Mouse (Mus musculus) CH12.LX (cell line): ENCODE data around the gene Clcn1. TPM values are rescaled to one million over a fixed set of nuclear protein-coding genes. Genes with fewer than 3 reads are reported as not detected.

Experiments
- DNase-seq: peaks from one replicate; pipeline ENCODE4 v3.0.0-alpha.2; 2013; ENCODE audit errors: extremely low read depth
- H3K27ac ChIP-seq: 2 replicates; pipeline ENCODE4 v1.5.1; 2012; ENCODE audit warnings: low read depth, mild to moderate bottlenecking, control low read depth, moderate library complexity; ENCODE audit not compliant: insufficient read depth
- H3K27me3 ChIP-seq: replicated peaks from 2 replicates; pipeline ENCODE3; 2012; ENCODE audit warnings: inconsistent platforms
- H3K36me3 ChIP-seq, 2 experiments: replicated peaks in 1 of 2; 2 replicates each; pipeline versions ENCODE3 to v1.6.1; 2012; ENCODE audit warnings: inconsistent platforms in 1 of 2, low read length in 1 of 2, mild to moderate bottlenecking in 1 of 2, mixed read lengths in 1 of 2, moderate library complexity in 1 of 2; ENCODE audit not compliant: control insufficient read depth in 1 of 2, insufficient read depth in 1 of 2
- H3K4me1 ChIP-seq, 2 experiments: 2 replicates each; pipeline ENCODE4 v1.6.1; 2012; ENCODE audit warnings: inconsistent platforms in 1 of 2, moderate library complexity in 1 of 2; ENCODE audit not compliant: insufficient read depth in 2 of 2, control insufficient read depth in 1 of 2
- H3K4me2 ChIP-seq: 2 replicates; pipeline ENCODE4 v1.6.1; 2012; ENCODE audit warnings: low read depth, mild to moderate bottlenecking, control low read depth; ENCODE audit not compliant: poor library complexity, insufficient read depth, severe bottlenecking
- H3K4me3 ChIP-seq, 3 experiments: fragments of 150-350 bp in 1 of 3; sonication (generic) in 1 of 3; replicated peaks in 1 of 3; 2 replicates each; pipeline versions ENCODE3 to v1.5.1; 2011 to 2012; ENCODE audit warnings: low read depth in 2 of 3, low read length in 2 of 3, mild to moderate bottlenecking in 2 of 3, moderate library complexity in 2 of 3, control low read depth in 1 of 3, improper control_type of control experiment in 1 of 3, inconsistent platforms in 1 of 3, mixed read lengths in 1 of 3; ENCODE audit not compliant: poor library complexity in 1 of 3
- H3K79me2 ChIP-seq: replicated peaks from 2 replicates; pipeline ENCODE4 v1.6.1; 2012; ENCODE audit warnings: mild to moderate bottlenecking, moderate library complexity; ENCODE audit not compliant: control insufficient read depth, poor library complexity, insufficient read depth, severe bottlenecking; ENCODE audit errors: extremely low read depth
- H3K9ac ChIP-seq: 2 replicates; pipeline ENCODE4 v1.6.1; 2012; ENCODE audit warnings: low read depth, mild to moderate bottlenecking, control low read depth, moderate library complexity; ENCODE audit not compliant: insufficient read depth
- H3K9me3 ChIP-seq: replicated peaks from 2 replicates; pipeline ENCODE3; 2012; ENCODE audit warnings: low read length, inconsistent platforms, mixed read lengths
- BHLHE40 ChIP-seq: IDR thresholded peaks from 2 replicates; pipeline ENCODE4 v1.6.1; 2011; ENCODE audit warnings: mild to moderate bottlenecking, low read depth, low read length, improper control_type of control experiment
- CHD1 ChIP-seq: IDR thresholded peaks from 2 replicates; pipeline ENCODE4 v1.6.1; 2012; ENCODE audit warnings: low read depth, low read length, improper control_type of control experiment, inconsistent platforms
- CTCF ChIP-seq, 2 experiments: IDR thresholded peaks in 1 of 2; conservative IDR thresholded peaks in 1 of 2; 2 replicates each; pipeline ENCODE4 v1.5.1; 2011 to 2012; ENCODE audit warnings: low read depth in 2 of 2, low read length in 2 of 2, improper control_type of control experiment in 1 of 2, inconsistent platforms in 1 of 2, mild to moderate bottlenecking in 1 of 2, moderate library complexity in 1 of 2
- E2F4 ChIP-seq: IDR thresholded peaks from 2 replicates; pipeline ENCODE4 v1.6.1; 2011; ENCODE audit warnings: low read depth, low read length, improper control_type of control experiment; ENCODE audit not compliant: insufficient replicate concordance
- ELF1 ChIP-seq: IDR thresholded peaks from 2 replicates; pipeline ENCODE4 v1.6.1; 2014; ENCODE audit warnings: low read depth, mild to moderate bottlenecking, inconsistent platforms, low read length, improper control_type of control experiment
- EP300 ChIP-seq: IDR thresholded peaks from 2 replicates; pipeline ENCODE4 v1.6.1; 2011; ENCODE audit warnings: low read length, improper control_type of control experiment
- ETS1 ChIP-seq: conservative IDR thresholded peaks from 2 replicates; pipeline ENCODE4 v1.6.1; 2012; ENCODE audit warnings: low read depth, mild to moderate bottlenecking, inconsistent platforms, low read length, improper control_type of control experiment, moderate library complexity
- GABPA ChIP-seq: IDR thresholded peaks from 2 replicates; pipeline ENCODE4 v1.6.1; 2012; ENCODE audit warnings: low read depth, low read length, improper control_type of control experiment, inconsistent platforms; ENCODE audit not compliant: insufficient replicate concordance
- HCFC1 ChIP-seq: IDR thresholded peaks from 2 replicates; pipeline ENCODE4 v1.6.1; 2012; ENCODE audit warnings: low read depth, mild to moderate bottlenecking, inconsistent platforms, low read length, improper control_type of control experiment
- IRF4 ChIP-seq: IDR thresholded peaks from 2 replicates; pipeline ENCODE4 v1.6.1; 2014; ENCODE audit warnings: low read depth, mild to moderate bottlenecking, inconsistent platforms, low read length, improper control_type of control experiment
- JUN ChIP-seq: IDR thresholded peaks from 2 replicates; pipeline ENCODE4 v1.6.1; 2011; ENCODE audit warnings: low read depth, mild to moderate bottlenecking, low read length, improper control_type of control experiment, moderate library complexity; ENCODE audit not compliant: insufficient read depth
- KAT2A ChIP-seq: IDR thresholded peaks from 2 replicates; pipeline ENCODE4 v1.6.1; 2012; ENCODE audit warnings: low read length, improper control_type of control experiment, inconsistent platforms; ENCODE audit not compliant: insufficient replicate concordance
- MAZ ChIP-seq: IDR thresholded peaks from 2 replicates; pipeline ENCODE4 v1.6.1; 2012; ENCODE audit warnings: low read depth, mild to moderate bottlenecking, inconsistent platforms, low read length, improper control_type of control experiment, moderate library complexity
- MEF2A ChIP-seq: IDR thresholded peaks from 2 replicates; pipeline ENCODE4 v1.6.1; 2014; ENCODE audit warnings: low read depth, mild to moderate bottlenecking, inconsistent platforms, low read length, improper control_type of control experiment, borderline replicate concordance
- MXI1 ChIP-seq: IDR thresholded peaks from 2 replicates; pipeline ENCODE4 v1.6.1; 2011; ENCODE audit warnings: mild to moderate bottlenecking, low read depth, low read length, improper control_type of control experiment
- MYC ChIP-seq: IDR thresholded peaks from 2 replicates; pipeline ENCODE4 v1.6.1; 2011; ENCODE audit warnings: low read depth, mild to moderate bottlenecking, improper control_type of control experiment, low read length
- NRF1 ChIP-seq: IDR thresholded peaks from 2 replicates; pipeline ENCODE4 v1.6.1; 2014; ENCODE audit warnings: low read depth, mild to moderate bottlenecking, inconsistent platforms, low read length, improper control_type of control experiment, moderate library complexity
- PAX5 ChIP-seq: IDR thresholded peaks from 2 replicates; pipeline ENCODE4 v1.6.1; 2012; ENCODE audit warnings: low read length, inconsistent platforms, mixed read lengths
- POLR2A ChIP-seq: IDR thresholded peaks from 2 replicates; pipeline ENCODE4 v1.6.1; 2011; ENCODE audit warnings: low read depth, mild to moderate bottlenecking, improper control_type of control experiment, low read length
- RAD21 ChIP-seq: IDR thresholded peaks from 2 replicates; pipeline ENCODE4 v1.6.1; 2011; ENCODE audit warnings: low read depth, mild to moderate bottlenecking, low read length, improper control_type of control experiment, moderate library complexity
- RCOR1 ChIP-seq: conservative IDR thresholded peaks from 2 replicates; pipeline ENCODE4 v1.6.1; 2012; ENCODE audit warnings: low read depth, mild to moderate bottlenecking, inconsistent platforms, low read length, improper control_type of control experiment
- SMC3 ChIP-seq: IDR thresholded peaks from 2 replicates; pipeline ENCODE4 v1.6.1; 2011; ENCODE audit warnings: low read depth, low read length, improper control_type of control experiment
- TBP ChIP-seq: conservative IDR thresholded peaks from 2 replicates; pipeline ENCODE4 v1.6.1; 2011; ENCODE audit warnings: low read depth, low read length, improper control_type of control experiment
- TCF12 ChIP-seq: IDR thresholded peaks from 2 replicates; pipeline ENCODE4 v1.6.1; 2014; ENCODE audit warnings: low read depth, mild to moderate bottlenecking, inconsistent platforms, low read length, improper control_type of control experiment
- UBTF ChIP-seq: IDR thresholded peaks from 2 replicates; pipeline ENCODE4 v1.6.1; 2012; ENCODE audit warnings: low read depth, mild to moderate bottlenecking, inconsistent platforms, low read length, improper control_type of control experiment, moderate library complexity
- USF2 ChIP-seq: conservative IDR thresholded peaks from 2 replicates; pipeline ENCODE4 v1.6.1; 2011; ENCODE audit warnings: low read depth, low read length, improper control_type of control experiment
- ZC3H11A ChIP-seq: IDR thresholded peaks from 2 replicates; pipeline ENCODE4 v1.6.1; 2012; ENCODE audit warnings: low read depth, mild to moderate bottlenecking, inconsistent platforms, low read length, improper control_type of control experiment
- ZMIZ1 ChIP-seq: IDR thresholded peaks from 2 replicates; pipeline ENCODE4 v1.6.1; 2012; ENCODE audit warnings: low read depth, mild to moderate bottlenecking, inconsistent platforms, low read length, improper control_type of control experiment
- ZNF384 ChIP-seq: IDR thresholded peaks from 2 replicates; pipeline ENCODE4 v1.6.1; 2012; ENCODE audit warnings: low read depth, low read length, improper control_type of control experiment, inconsistent platforms
- dilution Hi-C: fragments of 300-500 bp; cut with MboI; formaldehyde crosslinking; loops from 2 replicates; pipeline ENCODE4 v1.14.3; 2020; ENCODE audit warnings: low sequenced_read_pairs; ENCODE audit not compliant: extremely low pct_unique_long_range_greater_than_20kb, extremely low pct_ligation_motif_present
- in situ Hi-C: fragments of 300-500 bp; cut with MboI; formaldehyde crosslinking; loops from 3 replicates; pipeline ENCODE4 v1.14.3; 2019; ENCODE audit warnings: low sequenced_read_pairs, low pct_ligation_motif_present, low pct_unique_long_range_greater_than_20kb, mixed read lengths
- polyA plus RNA-seq: library from polyadenylated mRNA; unstranded; fragments of >175 nt; gene quantifications from 2 replicates; pipeline ENCODE4 v1.2.1, GENCODE M21; 2012; ENCODE audit warnings: low read depth; ENCODE audit not compliant: insufficient read length
- total RNA-seq, 2 experiments: library from RNA; depleted of rRNA; stranded (reverse); fragments of 300-350 nt in 1 of 2; fragments of >200 nt in 1 of 2; gene quantifications; 2 replicates each; pipeline ENCODE4 v1.2.3; 2012 to 2014

Clcn1 gene
- total and polyA plus RNA-seq, 3 experiments = 0.04 to 0.50 (median 0.08) TPM

GRCm38 (mm10) chr6:42348281-42349005 lies 62.0 kb downstream of the Clcn1 start:
- DNase-seq = no peak
- Histone ChIP-seq H3K9me3 (no peaks in the 10 kb centered on the region), H3K36me3 (peaks cover 0 to 3% of the 10 kb centered on the region in 2 experiments), H3K79me2 (no peaks in the 10 kb centered on the region), H3K27me3 (no peaks in the 10 kb centered on the region), H3K9ac (peak overlapping the region; percentile 55; the same call in 1 of the 2 replicates), H3K27ac (no peak overlapping the region), H3K4me1 (peaks cover 3 to 23% of the 10 kb centered on the region in 2 experiments; a peak in 2 of 4 replicates), H3K4me2 (peak overlapping the region; percentile 94), H3K4me3 (peak overlapping the region in 1 of 3 experiments; percentile 67)
- dilution Hi-C loops (no loop called here), in situ Hi-C loops (loop anchor here (25.0 kb wide), 1 partner anchor 239 kb away; the partner anchor contains the start of gene Tcaf3)
- TF ChIP-seq EP300 = no peak
- TF ChIP-seq ETS1 = no peak
- TF ChIP-seq ZC3H11A = no peak
- no peak for TF ChIP-seq UBTF
- TF ChIP-seq CHD1 = no peak
- no peak for TF ChIP-seq RCOR1

- dilution Hi-C loops = no loop called here
- peak overlapping the region; percentile 57 to 67 (median 65) for H3K4me3 ChIP-seq
- no peaks in the 10 kb centered on the region for H3K79me2 ChIP-seq
- H3K27me3 ChIP-seq = no peaks in the 10 kb centered on the region
- in situ Hi-C loops = loop anchor here (25.0 kb wide), 1 partner anchor 238 kb away; the partner anchor contains the start of gene Tcaf3
- no peaks in the 10 kb centered on the region for H3K9me3 ChIP-seq
- H3K9ac ChIP-seq = peak overlapping the region; percentile 55
- TF ChIP-seq NRF1 (no peak), MEF2A (no peak), PAX5 (no peak), JUN (no peak), ZNF384 (no peak), E2F4 (no peak), ZC3H11A (no peak), SMC3 (peak; percentile 58), MAZ (no peak), TBP (no peak), CHD1 (no peak), ELF1 (no peak), GABPA (no peak), UBTF (no peak), ETS1 (no peak), IRF4 (peak; percentile 40; the same call in 1 of the 2 replicates), CTCF (conservative IDR thresholded peaks at IDR 0.05 in 1 of 2, IDR thresholded peaks at IDR 0.05 in 1 of 2; ENCODE audit: low read depth in 2 of 2, low read length in 2 of 2) (peak; percentile 21 to 71; a peak in 3 of 4 replicates), POLR2A (no peak), USF2 (no peak), MYC (no peak), KAT2A (no peak), BHLHE40 (no peak), TCF12 (no peak), RCOR1 (0 out of 2 replicates have a peak, but pooled peaks have one; percentile 31), HCFC1 (no peak), ZMIZ1 (no peak), RAD21 (peak; percentile 56), MXI1 (no peak)
- peaks cover 3 to 19% of the 10 kb centered on the region in 2 experiments; a peak in 2 of 4 replicates for H3K4me1 ChIP-seq
- H3K4me2 ChIP-seq = peak overlapping the region; percentile 94
- no peak overlapping the region for H3K27ac ChIP-seq
- peak; percentile 70 for DNase-seq
- peaks cover 0 to 4% of the 10 kb centered on the region in 2 experiments for H3K36me3 ChIP-seq
Observed at GRCm38 (mm10) chr6:42349006-42349425, 62.5 kb downstream of the Clcn1 start.
